Mouse (Mus musculus) kidney, postnatal 4 days (tissue): ENCODE measurements around the gene Ank2.
A peak's percentile ranks its signal among the peaks of the same experiment; 100 is the strongest.
"Not testable (repeated sequence)": the region's sequence is repeated elsewhere in the genome, so short reads cannot be mapped to it uniquely, and the experiment has no call there.

Source experiments
- DNase-seq, 2 experiments: peaks; one replicate each; pipeline ENCODE4 v3.0.0; 2021; ENCODE audit warnings: mixed read lengths in 2 of 2

Gene Ank2

DNA sequence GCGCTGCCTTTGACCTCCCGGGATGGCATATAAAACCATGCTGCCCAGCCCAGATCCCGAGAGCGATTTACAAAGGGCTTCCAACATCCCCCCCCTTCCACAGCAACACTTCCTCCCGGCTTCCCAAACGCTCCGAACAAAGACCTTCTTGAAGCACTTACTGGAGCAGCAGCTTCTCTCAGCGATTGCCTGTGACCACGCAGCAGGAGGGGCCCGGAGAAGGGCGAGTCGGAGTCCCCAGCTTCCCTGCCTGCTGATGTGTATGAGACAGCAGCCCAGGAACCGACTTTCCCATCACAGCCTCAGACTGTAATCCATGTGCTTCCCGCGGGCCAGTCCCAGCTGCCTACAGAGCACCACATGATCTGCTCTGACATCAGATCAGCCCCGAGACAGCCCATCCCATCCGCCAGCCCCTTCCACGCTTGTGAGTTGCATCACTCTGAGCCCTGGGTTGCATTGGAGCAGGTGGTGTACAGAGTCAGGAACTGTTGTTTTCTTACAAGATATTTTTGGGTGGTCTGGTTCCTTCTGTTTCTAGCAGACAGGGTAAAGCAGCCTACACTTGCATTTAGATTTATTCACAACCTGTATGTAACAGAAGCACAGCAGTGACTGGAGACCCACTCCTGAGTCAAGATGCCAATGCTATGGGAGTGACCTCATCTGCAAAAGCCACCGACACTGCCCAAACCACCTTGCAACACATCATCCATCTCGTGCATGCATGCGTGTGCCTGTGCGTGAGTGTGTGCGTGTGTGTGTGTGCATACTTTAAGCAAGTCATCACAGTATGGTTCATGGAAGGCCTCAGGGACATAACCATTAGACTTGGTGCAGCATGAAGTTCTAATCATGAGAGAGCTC lies 90.2 kb downstream of the Ank2 start:
- DNase-seq = peak; percentile 59 to 67

DNA sequence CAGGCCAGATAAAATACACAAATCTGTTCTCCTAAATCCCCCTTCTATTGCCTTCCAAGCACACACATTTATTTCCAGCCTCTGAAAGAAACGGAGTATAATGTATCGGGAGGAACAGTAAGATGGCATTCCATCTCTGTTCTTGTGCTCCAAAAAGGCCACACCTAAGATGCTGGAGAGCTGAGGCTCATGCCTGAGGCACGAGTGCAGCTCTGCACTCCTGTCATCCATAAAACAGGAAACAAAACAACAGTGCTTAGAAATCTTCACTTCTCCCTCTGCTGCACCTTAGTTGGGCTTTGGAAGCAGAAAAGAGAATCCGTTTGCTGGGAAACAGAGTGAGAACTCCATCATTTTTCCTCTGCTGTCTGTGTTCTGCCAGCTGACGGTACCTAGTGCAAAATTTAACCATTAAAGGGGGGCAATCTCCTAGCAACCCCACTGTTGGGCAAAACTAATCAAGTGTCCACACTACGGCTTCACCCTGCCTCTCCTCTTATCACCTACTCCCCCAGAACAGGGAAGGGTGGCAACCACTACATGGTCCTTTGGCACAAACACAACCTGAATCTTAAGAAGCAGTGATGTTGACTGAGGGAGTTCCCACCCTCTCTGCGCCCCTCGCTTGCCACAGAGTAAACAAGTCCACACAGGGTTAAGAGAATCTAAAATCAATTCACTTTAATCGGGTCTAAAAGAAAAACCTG lies 91.1 kb downstream of the Ank2 start:
- DNase-seq = no peak

DNA sequence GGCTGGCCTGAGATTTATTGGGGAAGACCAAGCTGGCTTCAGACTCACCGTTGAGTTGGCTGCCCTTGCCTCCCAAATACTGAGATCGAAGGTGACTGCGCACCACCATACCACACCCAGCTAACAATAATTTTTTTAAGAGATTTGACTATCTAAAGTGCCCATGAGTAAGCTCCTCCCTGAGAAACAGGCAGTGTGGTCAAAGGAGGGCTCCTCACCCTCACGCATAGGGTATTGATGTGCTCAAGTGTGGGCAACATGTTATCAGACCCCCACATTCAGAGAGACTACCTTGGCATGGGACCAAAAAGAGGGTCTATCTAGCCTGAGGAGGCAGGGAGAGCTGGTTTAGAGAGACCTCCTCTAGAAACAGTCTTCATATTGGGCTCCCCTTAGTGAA lies 92.3 kb downstream of the Ank2 start:
- DNase-seq = no peak

DNA sequence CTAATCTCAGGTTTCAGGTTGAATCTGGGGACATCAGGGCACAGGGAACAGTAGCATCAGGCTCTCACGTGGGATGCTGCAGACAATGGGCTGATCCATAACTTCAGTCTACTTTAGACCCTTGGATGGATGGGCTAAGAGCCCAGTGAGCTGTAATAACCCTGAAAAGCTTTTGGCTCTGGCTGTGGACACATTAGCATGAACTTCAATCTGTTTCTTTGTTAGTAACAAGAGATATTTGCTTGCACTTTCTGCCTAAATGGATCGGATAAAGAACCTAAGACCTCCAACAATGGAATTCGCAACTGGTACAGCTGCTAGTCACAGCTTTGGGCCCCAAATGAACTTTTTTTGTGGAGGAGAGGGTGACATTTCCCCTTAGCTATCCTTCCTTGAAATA lies 94.8 kb downstream of the Ank2 start:
- DNase-seq = no peak

DNA sequence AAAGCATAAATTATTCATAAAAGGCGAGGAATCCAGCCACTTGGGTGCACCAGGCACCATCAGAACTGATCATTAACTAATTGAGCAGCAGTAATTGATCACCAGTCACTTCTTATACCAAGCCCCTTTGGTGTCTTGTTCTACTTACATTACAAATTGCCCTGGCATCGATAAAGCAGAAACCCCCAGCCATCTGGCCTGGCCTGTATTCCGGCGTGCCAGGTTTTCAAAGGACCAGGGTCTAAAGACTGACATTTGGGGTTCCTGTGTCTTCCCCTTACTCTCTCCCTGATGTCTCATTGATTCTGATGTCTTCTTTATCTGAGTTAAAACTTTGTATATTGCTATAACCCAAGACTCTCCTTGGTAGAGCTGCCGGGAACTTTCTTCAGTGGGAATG lies 98.2 kb downstream of the Ank2 start:
- DNase-seq = no peak

DNA sequence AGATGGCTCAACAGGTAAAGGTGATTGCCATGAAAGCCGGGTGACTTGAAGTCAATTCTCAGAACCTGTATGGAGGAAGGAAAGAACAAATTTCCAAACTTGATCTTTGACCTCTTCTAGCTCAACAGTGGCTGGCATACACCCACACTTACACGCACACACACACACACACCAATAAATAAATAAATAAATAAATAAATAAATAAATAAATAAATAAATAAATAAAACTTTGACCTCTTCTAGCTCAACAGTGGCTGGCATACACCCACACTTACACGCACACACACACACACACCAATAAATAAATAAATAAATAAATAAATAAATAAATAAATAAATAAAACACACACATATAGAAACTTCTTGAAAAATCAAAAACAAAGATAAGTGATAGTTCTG lies 98.7 kb downstream of the Ank2 start:
- DNase-seq = not testable (repeated sequence)

DNA sequence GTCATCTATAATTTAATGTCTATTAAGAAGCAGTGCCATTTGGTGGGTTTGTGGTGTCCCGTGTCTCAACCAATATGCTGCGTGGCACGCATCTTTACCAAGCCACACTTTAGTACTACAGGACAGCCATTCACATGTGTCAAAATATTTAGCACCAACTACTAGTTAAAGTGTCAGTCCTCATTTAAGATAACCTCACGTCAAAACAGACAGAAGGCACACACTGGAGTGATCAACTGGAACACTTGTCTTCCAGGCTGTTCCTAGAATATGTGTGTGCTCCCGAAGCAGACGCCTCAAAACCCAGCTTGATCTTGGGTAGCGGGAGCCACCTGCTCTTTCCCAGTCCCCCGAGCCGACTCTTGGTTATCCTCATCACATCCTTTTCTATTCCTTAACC lies 101.4 kb downstream of the Ank2 start:
- DNase-seq = no peak

DNA sequence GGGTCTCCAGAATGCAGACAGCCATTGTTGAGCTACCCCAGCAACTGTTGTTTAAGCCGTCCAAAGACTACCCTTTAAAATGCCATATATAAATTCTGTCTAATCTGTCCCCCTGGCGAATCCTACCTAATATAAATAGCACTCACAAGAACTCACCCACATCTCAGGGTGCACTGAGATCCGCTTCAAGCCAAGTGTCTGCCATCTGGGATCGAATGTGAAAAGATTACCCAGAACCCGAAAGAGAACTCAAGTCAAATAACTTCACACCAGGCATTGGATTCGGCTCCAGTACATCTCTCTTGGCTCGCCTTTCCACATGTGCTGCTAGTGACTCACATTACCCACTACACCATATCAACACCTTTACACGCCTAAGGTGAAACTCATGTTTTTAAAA lies 103.9 kb downstream of the Ank2 start:
- no peak for DNase-seq

DNA sequence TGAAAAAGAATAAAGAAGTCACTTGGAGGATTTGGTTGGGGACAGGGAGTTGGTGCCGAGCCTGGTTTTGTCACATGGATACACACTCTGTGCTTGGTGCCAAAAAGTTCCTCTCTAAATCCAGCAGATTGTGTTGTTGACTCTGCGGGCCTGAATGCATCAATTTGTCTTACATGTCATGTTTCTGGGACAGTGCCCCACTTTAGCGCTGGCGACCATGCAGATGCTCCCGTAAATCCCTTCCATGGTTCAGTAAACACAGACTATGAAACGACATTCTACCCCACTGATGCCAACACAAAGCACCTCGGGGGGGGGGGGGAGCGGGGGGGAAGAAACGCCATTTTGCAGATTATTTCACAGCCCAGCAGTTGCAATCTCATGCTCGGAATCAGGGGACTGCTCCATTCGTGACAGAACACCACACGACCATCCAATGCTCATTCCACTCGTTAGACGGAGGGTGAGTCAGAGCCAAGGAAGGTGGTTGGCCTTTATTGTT lies 112.1 kb downstream of the Ank2 start:
- no peak for DNase-seq

DNA sequence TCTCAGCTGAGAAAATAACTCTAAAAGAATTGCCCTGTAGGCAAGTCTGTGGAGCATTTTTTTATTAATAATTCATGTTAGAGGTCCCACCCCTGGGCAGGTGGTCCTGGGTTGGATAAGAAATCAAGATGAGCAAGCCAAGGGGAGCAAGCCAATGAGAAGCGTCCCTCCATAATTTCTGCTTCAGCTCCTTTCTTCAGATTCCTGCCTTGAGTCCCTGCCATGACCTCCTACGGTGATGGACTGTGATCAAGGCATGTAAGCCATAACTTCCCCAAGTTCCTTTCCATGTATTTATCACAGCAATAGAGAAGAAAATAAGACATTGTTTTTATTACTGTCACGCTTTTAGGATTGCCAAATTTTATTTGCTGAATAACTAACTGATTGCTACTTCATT lies 115.9 kb downstream of the Ank2 start:
- DNase-seq = no peak

DNA sequence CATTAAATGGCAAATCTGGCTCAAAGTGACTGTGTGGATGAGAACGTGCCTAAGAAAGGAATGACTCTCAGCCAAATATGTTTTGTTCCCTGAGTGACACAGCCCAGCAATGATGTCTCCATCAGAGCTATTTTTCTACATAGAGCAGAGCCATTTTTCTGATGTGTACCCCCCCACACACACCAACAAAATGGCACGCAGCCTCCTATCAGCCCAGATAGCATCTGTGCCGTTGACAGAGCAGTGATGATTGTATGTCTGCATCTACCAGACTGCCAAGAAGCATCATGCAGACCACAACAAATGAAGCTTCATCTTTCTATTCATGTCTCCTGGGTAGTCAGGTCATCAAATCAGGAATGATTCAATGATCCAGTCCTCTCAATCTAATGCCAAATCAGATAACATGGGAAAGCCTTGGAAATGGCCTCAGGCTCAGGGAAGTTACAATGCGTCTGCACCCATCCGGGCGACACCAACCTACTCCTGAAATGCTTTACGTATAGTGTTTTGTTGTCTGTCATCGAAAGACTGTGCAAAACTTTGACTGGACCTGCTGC lies 122.2 kb downstream of the Ank2 start:
- DNase-seq = no peak

DNA sequence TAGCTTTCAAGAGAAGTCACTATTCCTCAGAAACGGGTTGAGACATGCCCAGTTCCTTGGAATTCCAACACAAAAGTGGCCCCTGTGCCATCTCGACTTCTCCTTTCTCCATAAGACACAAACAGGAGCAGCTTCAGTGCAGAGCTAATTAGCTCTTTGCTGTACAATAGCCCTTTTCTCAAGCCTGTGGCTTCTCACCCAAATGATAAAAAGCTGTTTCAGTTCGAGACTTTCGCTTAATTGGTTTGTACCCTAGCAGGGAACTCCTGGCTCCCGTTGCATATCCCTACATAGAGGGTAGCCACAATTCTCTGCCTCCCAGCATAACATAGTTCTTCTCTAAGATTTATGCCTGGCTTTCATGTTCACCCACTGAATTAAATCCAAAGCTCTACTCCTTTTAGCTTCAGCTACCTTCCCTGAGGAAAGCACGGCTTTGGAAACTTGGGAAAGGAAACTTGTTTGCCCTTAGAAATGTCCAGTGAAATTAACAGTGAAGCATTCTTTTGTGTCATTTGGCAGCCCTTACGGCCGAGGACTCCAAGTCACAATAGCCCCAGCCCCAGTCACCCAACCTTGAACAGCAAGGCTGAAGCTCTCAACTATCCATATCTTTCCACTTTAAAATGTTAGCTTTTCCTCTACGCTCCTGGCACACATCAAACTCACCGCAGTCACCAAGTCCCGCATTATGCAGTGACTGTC lies 123.0 kb downstream of the Ank2 start:
- no peak for DNase-seq

DNA sequence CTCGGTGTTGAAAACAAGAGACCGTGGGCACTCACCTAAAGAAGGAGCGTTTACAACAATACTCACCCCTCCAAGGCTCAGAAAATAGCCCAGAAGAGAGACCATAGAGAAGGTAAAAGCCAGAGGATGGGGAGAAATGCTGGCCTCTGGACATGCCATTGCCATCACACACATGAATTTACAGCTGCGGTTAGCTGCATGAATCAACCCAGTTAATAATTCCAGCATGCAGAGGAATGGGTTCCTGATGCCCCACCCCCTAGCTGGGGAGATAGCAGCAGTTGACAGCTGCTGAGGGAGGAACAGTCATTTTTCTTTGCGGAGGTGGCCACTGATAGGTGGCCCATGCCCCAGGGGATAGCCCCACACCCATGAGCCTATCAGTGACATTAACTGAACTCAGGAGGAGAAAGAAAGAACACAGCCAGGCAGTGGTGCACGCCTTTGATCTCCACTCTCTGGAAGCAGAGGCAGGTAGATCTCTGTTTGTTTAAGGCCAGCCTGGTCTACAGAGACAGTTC lies 124.9 kb downstream of the Ank2 start:
- no peak for DNase-seq

DNA sequence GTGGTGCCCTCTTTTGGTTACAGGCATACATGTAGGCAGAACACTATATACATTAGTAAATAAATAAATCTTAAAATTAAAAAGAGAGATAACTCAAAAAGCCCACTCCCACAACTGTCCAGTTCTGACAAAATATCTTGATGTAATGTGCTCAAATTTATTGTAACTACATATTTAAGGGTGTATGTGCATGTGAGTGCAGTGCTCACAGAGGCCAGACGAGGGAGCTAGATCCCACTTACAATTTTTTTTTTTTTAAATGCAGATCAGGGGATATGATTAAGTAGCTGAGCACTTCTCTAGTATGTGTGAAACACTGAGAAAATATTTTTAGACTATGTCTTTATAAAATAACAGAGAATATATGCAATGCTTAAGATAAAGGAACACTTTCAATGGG lies 127.4 kb downstream of the Ank2 start:
- no peak for DNase-seq

DNA sequence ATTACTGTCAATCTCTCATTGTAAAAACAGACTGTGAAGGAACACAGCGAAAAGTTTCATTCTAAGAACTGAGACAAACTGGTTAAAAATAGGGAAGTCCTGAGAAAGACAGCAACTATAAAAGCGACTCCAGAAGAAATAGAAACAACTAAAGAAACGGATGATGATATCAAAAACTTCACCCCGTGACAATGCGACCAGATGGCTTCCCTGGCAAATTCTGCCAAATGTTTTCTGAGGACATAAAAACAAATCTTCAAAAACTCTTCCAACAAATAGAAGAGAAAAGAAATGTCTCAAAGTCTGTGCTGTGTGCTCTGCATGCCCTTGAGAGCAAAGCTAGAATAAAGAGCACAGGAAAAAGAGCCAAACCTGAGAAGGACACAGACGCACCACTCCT lies 129.6 kb downstream of the Ank2 start:
- no peak for DNase-seq

DNA sequence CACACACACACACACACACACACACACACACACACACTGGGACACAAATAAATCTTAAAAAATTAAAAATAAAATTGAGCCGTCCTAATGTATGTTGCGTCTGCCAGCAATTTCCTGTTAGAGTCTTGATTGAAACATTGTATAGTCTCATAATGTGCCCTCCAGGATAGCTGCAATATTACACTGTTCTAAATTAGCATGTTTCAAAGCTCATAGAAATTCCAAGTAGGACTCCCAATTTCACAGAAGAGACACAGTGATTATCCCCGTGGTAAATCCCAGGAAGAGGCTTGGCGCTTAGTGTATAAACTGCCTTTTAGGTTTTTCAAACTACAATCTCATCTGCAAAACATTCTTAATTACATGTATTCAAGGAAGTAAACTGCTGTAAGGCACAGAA lies 131.7 kb downstream of the Ank2 start:
- no peak for DNase-seq

DNA sequence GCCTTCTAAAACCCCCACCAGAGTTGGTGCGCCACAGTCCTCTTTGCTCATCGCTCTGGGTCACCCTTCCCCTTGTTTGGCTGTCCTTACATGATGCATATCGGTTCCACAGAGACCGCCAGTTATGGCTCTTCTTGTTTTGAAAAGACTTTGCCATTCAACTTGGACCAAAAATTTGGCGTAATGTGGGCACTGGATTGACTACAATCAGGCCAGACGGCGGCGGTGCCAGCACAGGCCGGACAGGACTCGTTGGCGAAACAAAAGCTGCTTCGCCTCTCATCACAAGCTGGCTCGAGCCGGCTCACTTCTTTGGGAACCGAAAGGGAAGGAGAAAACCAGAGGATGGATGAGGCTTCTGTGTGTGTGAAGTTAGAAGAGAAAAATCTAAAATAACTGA lies 135.6 kb downstream of the Ank2 start:
- no peak for DNase-seq

DNA sequence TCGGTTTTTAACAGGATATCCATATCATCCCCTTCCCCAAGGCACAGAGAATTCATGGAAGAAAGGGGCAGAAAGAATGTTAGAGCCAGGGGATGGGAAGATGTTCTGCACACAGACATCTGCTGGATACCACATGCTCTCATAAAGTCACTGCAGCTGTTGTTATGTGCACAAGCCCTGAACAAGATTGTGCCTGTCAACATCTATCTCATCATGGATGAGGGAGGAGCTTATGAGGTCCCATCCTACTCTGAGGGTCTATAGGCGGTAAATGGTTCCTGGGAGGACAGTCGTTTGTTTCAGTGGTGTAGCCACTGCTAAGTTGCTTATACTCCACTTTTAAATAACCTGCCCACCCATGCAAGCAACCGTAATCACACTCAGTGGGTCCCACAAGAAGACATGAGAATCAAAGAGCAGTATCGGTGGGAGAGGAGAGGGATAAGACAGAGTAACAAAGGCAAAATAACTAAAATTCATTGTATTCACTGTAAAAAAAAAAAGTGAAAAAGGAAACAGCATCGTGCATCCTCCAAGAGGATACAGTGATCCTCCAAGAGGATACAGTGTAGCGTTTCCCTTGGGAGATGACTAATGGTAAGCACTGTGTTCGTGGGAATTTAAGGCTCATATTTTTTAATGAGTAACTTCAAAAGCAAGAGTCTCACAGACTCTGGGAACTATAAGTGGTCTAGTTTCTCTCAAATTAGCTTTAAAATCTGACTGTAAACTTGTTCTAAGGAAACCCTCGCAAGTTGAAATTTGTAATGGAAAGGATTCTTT lies 136.3 kb downstream of the Ank2 start:
- DNase-seq = no peak

DNA sequence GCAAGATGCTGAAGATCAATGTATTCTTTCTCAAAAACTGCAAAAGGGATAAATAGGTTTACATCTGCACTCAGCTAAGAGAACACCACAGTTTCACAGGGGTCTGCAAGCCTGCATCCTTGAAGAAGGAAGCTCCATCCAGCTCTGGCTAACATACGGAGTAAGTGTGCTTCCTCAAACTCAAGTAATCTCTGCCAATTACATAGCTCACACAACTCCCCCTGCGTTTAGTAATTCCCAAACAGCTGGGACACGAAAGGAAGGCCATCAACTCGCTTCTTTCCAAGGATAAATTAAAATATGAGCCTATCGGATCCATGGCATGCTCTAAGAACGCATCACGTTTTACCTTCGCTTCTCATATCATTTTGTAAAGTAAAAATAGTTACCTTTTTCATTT lies 137.3 kb downstream of the Ank2 start:
- no peak for DNase-seq

DNA sequence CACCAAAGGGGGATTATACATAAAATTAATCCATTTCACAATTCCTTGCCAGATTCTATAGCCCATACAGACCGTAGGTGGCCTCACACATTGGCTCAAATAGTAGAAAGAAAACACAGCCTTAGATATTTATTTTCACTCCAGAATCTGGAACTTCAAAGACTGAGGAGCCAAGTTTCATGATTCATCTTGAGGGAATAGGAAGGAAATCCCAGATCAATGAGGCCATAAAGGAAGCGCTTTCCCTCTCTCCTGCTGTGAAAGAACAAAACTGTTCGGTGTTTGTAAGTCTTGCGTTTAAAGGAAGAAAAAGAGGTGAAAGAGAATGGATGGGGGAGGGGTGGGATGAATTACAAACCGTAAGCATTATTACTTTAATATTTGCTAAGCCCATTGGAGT lies 137.8 kb downstream of the Ank2 start:
- DNase-seq = no peak

DNA sequence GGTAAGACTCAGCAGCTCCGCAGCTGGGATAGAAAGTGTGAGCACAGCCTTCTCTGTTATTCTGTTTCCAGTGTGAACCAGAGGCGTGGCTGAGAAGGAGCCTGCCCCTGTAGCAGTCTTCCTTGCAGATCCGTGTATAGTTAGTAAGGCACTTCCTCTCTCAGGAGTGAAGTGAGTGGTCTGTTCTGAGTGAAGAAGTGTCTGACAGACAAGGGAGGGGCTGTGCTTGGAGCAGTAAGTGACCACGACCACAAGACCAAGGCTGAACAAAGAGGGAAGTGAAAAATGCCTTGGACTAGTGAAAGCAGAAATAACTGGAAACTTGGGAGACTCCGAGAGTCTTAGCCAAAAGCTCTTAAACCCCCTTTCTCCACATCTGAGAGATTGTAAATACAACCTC lies 143.9 kb downstream of the Ank2 start:
- no peak for DNase-seq
